Mouse (Mus musculus) E14TG2a.4 (cell line): ENCODE data around the gene Zfp644.

Experiments
- H3K27me3 ChIP-seq: 2 replicates; pipeline ENCODE4 v1.6.1; 2014; ENCODE audit warnings: low read length, control low read depth; ENCODE audit not compliant: insufficient read depth
- H3K36me3 ChIP-seq: 2 replicates; pipeline ENCODE4 v1.6.1; 2014; ENCODE audit warnings: low read length, control low read depth; ENCODE audit not compliant: insufficient read depth
- H3K4me1 ChIP-seq: replicated peaks from 2 replicates; pipeline ENCODE4 v1.6.1; 2014; ENCODE audit warnings: low read depth, low read length, control low read depth
- H3K4me3 ChIP-seq: replicated peaks from 2 replicates; pipeline ENCODE4 v1.5.1; 2014; ENCODE audit warnings: mild to moderate bottlenecking, low read length
- H3K9me3 ChIP-seq: 2 replicates; pipeline ENCODE4 v1.6.1; 2014; ENCODE audit warnings: low read length, control low read depth
- CTCF ChIP-seq: conservative IDR thresholded peaks from 2 replicates; pipeline ENCODE4 v1.5.1; 2014; ENCODE audit warnings: low read length
- NANOG ChIP-seq: IDR thresholded peaks from 2 replicates; pipeline ENCODE4 v1.6.1; 2014; ENCODE audit warnings: borderline replicate concordance, low read length, mixed read lengths
- POU5F1 ChIP-seq: IDR thresholded peaks from 2 replicates; pipeline ENCODE4 v1.6.1; 2014; ENCODE audit warnings: low read length, borderline replicate concordance

Gene Zfp644

GRCm38 (mm10) chr5:106599482-106599881 is 97.6 kb downstream of the Zfp644 start:
- TF ChIP-seq CTCF (no peak), NANOG (no peak), POU5F1 (no peak)
- Histone ChIP-seq H3K4me1 (peaks cover 22% of the 10 kb centered on the region), H3K36me3 (peaks cover 7% of the 10 kb centered on the region; the same call in 1 of the 2 replicates), H3K4me3 (no peak overlapping the region), H3K27me3 (no peaks in the 10 kb centered on the region), H3K9me3 (no peaks in the 10 kb centered on the region)

- Histone ChIP-seq H3K27me3 (no peaks in the 10 kb centered on the region), H3K4me3 (no peak overlapping the region), H3K36me3 (peaks cover 7% of the 10 kb centered on the region; the same call in 1 of the 2 replicates), H3K9me3 (no peaks in the 10 kb centered on the region), H3K4me1 (peaks cover 9% of the 10 kb centered on the region)
- TF ChIP-seq POU5F1 (no peak), NANOG (no peak), CTCF (no peak)
Observed at GRCm38 (mm10) chr5:106597472-106597871, 99.6 kb downstream of the Zfp644 start.

- Histone ChIP-seq H3K9me3 (no peaks in the 10 kb centered on the region), H3K4me3 (no peak overlapping the region), H3K27me3 (no peaks in the 10 kb centered on the region), H3K36me3 (peaks cover 3% of the 10 kb centered on the region; the same call in 1 of the 2 replicates), H3K4me1 (no peaks in the 10 kb centered on the region)
- no peak for TF ChIP-seq CTCF
- TF ChIP-seq POU5F1 = no peak
- TF ChIP-seq NANOG = no peak
Observed at GRCm38 (mm10) chr5:106594388-106594787, 102.7 kb downstream of the Zfp644 start.

- H3K36me3 ChIP-seq = no peaks in the 10 kb centered on the region
- H3K27me3 ChIP-seq = no peaks in the 10 kb centered on the region
- no peak for TF ChIP-seq CTCF
- TF ChIP-seq POU5F1 = no peak
- no peak for TF ChIP-seq NANOG
- H3K9me3 ChIP-seq = no peaks in the 10 kb centered on the region
- H3K4me1 ChIP-seq = no peaks in the 10 kb centered on the region
- H3K4me3 ChIP-seq = no peak overlapping the region
Observed at GRCm38 (mm10) chr5:106590686-106591085, 106.4 kb downstream of the Zfp644 start.

GRCm38 (mm10) chr5:106589670-106590069 is 107.4 kb downstream of the Zfp644 start:
- no peak for TF ChIP-seq POU5F1
- no peak for TF ChIP-seq CTCF
- TF ChIP-seq NANOG = no peak

GRCm38 (mm10) chr5:106589006-106589405 is 108.1 kb downstream of the Zfp644 start:
- no peak for TF ChIP-seq POU5F1
- TF ChIP-seq CTCF = no peak
- TF ChIP-seq NANOG = no peak
- Histone ChIP-seq H3K27me3 (no peaks in the 10 kb centered on the region), H3K9me3 (no peaks in the 10 kb centered on the region), H3K4me3 (no peak overlapping the region), H3K36me3 (no peaks in the 10 kb centered on the region), H3K4me1 (no peaks in the 10 kb centered on the region)

More at GRCm38 (mm10) chr5:106589670-106590069, 107.4 kb downstream of the Zfp644 start:
- no peaks in the 10 kb centered on the region for H3K36me3 ChIP-seq
- H3K4me1 ChIP-seq = no peaks in the 10 kb centered on the region
- no peaks in the 10 kb centered on the region for H3K9me3 ChIP-seq
- H3K4me3 ChIP-seq = no peak overlapping the region
- H3K27me3 ChIP-seq = no peaks in the 10 kb centered on the region

- TF ChIP-seq CTCF (no peak), POU5F1 (no peak), NANOG (no peak)
- Histone ChIP-seq H3K4me1 (no peaks in the 10 kb centered on the region), H3K4me3 (no peak overlapping the region), H3K9me3 (no peaks in the 10 kb centered on the region), H3K36me3 (no peaks in the 10 kb centered on the region), H3K27me3 (peaks cover 9% of the 10 kb centered on the region)
Observed at GRCm38 (mm10) chr5:106580943-106581342, 116.1 kb downstream of the Zfp644 start.

- H3K4me1 ChIP-seq = peaks cover 12% of the 10 kb centered on the region; the same call in 1 of the 2 replicates
- H3K9me3 ChIP-seq = no peaks in the 10 kb centered on the region
- H3K36me3 ChIP-seq = no peaks in the 10 kb centered on the region
- H3K27me3 ChIP-seq = peaks cover 38% of the 10 kb centered on the region
- TF ChIP-seq NANOG (no peak), CTCF (no peak), POU5F1 (no peak)
- no peak overlapping the region for H3K4me3 ChIP-seq
Observed at GRCm38 (mm10) chr5:106577237-106577888, 119.7 kb downstream of the Zfp644 start.
